In the genomic region with DNA sequence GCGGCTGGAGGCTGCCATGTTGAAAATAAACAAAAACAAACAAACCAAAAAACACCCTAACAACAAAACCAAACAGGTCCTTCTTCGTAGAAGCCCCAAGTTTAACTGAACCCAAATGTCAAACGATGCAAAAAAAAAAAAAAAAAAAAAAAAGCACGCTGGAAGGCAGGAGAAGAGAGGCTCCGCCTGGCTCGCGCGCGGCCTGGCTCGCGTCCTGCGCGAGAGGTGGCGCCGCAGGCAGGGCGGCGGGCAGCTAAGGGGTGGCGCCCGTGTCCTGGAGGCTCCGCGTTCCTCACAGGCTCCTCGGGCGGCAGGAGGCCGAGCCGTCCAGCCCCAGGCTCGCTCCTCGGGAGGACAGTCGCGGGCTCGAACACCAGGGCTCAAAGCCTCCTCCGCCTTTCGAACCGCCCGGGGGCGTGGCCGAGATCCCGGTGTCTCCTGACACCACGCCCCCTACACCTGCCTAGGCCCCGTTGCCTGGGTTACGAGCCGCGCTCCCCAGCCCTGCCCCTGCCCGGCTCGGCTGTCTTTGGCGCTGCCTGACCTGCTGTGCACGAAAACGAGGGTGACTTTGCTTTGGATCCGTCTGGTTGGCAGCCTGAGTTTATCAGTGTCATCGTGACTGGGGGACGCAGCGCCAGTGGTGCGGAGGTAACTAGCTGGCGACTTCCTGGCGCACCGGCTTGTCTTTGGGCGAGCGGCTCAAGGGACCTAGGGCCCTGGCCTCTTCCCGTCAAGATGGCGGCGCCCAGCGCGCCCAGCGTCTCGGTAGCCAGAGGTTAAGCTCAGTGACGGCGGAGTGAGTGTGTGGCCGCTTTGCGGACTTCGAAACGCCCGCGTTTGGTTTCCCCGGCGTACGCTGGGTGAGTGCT, we compare ENCODE assay signal across 8 mouse cellular contexts. TPM values are rescaled to one million over a fixed set of nuclear protein-coding genes. Genes with fewer than 3 reads are reported as not detected.
DNase-seq lines count a peak whose midpoint lies in the region; ATAC-seq and TF ChIP-seq lines count a peak whose summit lies in the region.

Gene Fars2, plus strand, starts transcription at position 270 of the 872 bp plus-strand sequence.
Gene Lyrm4, minus strand, starts transcription at position 384 of the 872 bp plus-strand sequence.

- peaks cover 3% of the 10 kb centered on the region; the same call in 1 of the 2 replicates for H3K36me3 ChIP-seq in E14TG2a.4 (ENCODE audit: insufficient read depth, low read length)
- no peaks in the 10 kb centered on the region for H3K36me3 ChIP-seq in forebrain, embryonic 12.5 days (replicated peaks)
- no peaks in the 10 kb centered on the region for H3K36me3 ChIP-seq in heart, postnatal 0 days (replicated peaks; ENCODE audit: control insufficient read depth, insufficient read depth, low read length)
- no peaks in the 10 kb centered on the region for H3K36me3 ChIP-seq in liver, embryonic 16.5 days (ENCODE audit: control insufficient read depth, insufficient read depth)
- no peaks in the 10 kb centered on the region for H3K36me3 ChIP-seq in neural tube, embryonic 13.5 days
- no peaks in the 10 kb centered on the region for H3K36me3 ChIP-seq in testis, adult 2 months (ENCODE audit: control insufficient read depth, insufficient read depth, low read length)

- peak; percentile 94 for TF ChIP-seq EP300 in heart, postnatal 0 days (IDR thresholded peaks at IDR 0.05; ENCODE audit: low read depth)

- peak; percentile 97 for DNase-seq in c-Kit-positive CD71-positive TER-119-positive erythroid progenitor cells, embryonic 14.5 days (ENCODE audit: low spot score)
- DNase-seq in heart, postnatal 0 days (ENCODE audit: low spot score) = peak; percentile 97
- peak; percentile 98 to 99 for DNase-seq in kidney, postnatal 4 days

- under 1% methylated on average over 74 of the region's 75 CpGs for WGBS in forebrain, embryonic 12.5 days
- WGBS in heart, postnatal 0 days = under 1% methylated on average over 57 of the region's 75 CpGs
- under 1% methylated on average over 70 of the region's 75 CpGs for WGBS in liver, embryonic 16.5 days (ENCODE audit: insufficient replicate concordance)
- under 1% methylated on average over 74 of the region's 75 CpGs for WGBS in neural tube, embryonic 13.5 days

- H3K9ac ChIP-seq in forebrain, embryonic 12.5 days = peak within 1 kb of the TSS; percentile 64
- H3K9ac ChIP-seq in heart, postnatal 0 days (replicated peaks; ENCODE audit: low read depth, low read length) = peak within 1 kb of the TSS; percentile 81
- peak within 1 kb of the TSS; percentile 77 for H3K9ac ChIP-seq in liver, embryonic 16.5 days (ENCODE audit: low read depth, low read length)
- H3K9ac ChIP-seq in neural tube, embryonic 13.5 days = peak within 1 kb of the TSS; percentile 85

- peaks cover 27% of the 10 kb centered on the region for H3K4me1 ChIP-seq in E14TG2a.4 (replicated peaks; ENCODE audit: low read depth, low read length)
- peaks cover 21% of the 10 kb centered on the region for H3K4me1 ChIP-seq in forebrain, embryonic 12.5 days
- H3K4me1 ChIP-seq in heart, postnatal 0 days (ENCODE audit: control insufficient read depth, insufficient read depth) = 0 out of 2 replicates have a peak, but pooled peaks cover 12% of the 10 kb centered on the region
- peaks cover 22% of the 10 kb centered on the region for H3K4me1 ChIP-seq in liver, embryonic 16.5 days (ENCODE audit: control insufficient read depth, low read depth, low read length)
- H3K4me1 ChIP-seq in neural tube, embryonic 13.5 days (replicated peaks) = peaks cover 20% of the 10 kb centered on the region
- peaks cover 4% of the 10 kb centered on the region for H3K4me1 ChIP-seq in testis, adult 2 months (ENCODE audit: control insufficient read depth, insufficient read depth, low read length)

- peak; percentile 72 for TF ChIP-seq POLR2A in testis, adult 2 months (IDR thresholded peaks at IDR 0.05; ENCODE audit: control insufficient read depth, low read depth, low read length)

- no peak for TF ChIP-seq CTCF in E14TG2a.4 (conservative IDR thresholded peaks at IDR 0.05; ENCODE audit: low read length)
- TF ChIP-seq CTCF in heart, postnatal 0 days (IDR thresholded peaks at IDR 0.05; ENCODE audit: low read depth) = peak; percentile 2; the same call in 1 of the 2 replicates
- peak; percentile 5; the same call in 1 of the 2 replicates for TF ChIP-seq CTCF in testis, adult 2 months (IDR thresholded peaks at IDR 0.05; ENCODE audit: control insufficient read depth, insufficient read depth, insufficient replicate concordance, low read depth, low read length)

- peak; percentile 99 for ATAC-seq in forebrain, embryonic 12.5 days (ENCODE audit: low FRiP score)
- ATAC-seq in heart, postnatal 0 days (ENCODE audit: insufficient read depth, low read depth) = peak; percentile 98
- ATAC-seq in liver, embryonic 16.5 days (ENCODE audit: low read depth) = peak; percentile 96
- peak; percentile 99 for ATAC-seq in neural tube, embryonic 13.5 days (ENCODE audit: low read depth)

- H3K4me3 ChIP-seq in E14TG2a.4 (replicated peaks; ENCODE audit: low read length) = peak within 1 kb of the TSS; percentile 95
- peak within 1 kb of the TSS; percentile 66 for H3K4me3 ChIP-seq in forebrain, embryonic 12.5 days (replicated peaks)
- H3K4me3 ChIP-seq in heart, postnatal 0 days (ENCODE audit: low read depth, low read length) = peak within 1 kb of the TSS; percentile 90
- H3K4me3 ChIP-seq in liver, embryonic 16.5 days (ENCODE audit: low read depth, low read length) = peak within 1 kb of the TSS; percentile 89
- H3K4me3 ChIP-seq in neural tube, embryonic 13.5 days = peak within 1 kb of the TSS; percentile 66
- H3K4me3 ChIP-seq in testis, adult 2 months (ENCODE audit: control insufficient read depth, low read depth, low read length) = peak within 1 kb of the TSS; percentile 96

- H3K27ac ChIP-seq in forebrain, embryonic 12.5 days = peak within 1 kb of the TSS; percentile 95
- peak within 1 kb of the TSS; percentile 99 for H3K27ac ChIP-seq in heart, postnatal 0 days (ENCODE audit: low read depth)
- peak within 1 kb of the TSS; percentile 91 for H3K27ac ChIP-seq in liver, embryonic 16.5 days (ENCODE audit: low read length)
- peak within 1 kb of the TSS; percentile 96 for H3K27ac ChIP-seq in neural tube, embryonic 13.5 days (replicated peaks)
- peak within 1 kb of the TSS; percentile 100 for H3K27ac ChIP-seq in testis, adult 2 months (ENCODE audit: control insufficient read depth, insufficient read depth, low read depth, low read length)

- peak within 1 kb of the TSS; percentile 88 for H3K4me2 ChIP-seq in forebrain, embryonic 12.5 days
- H3K4me2 ChIP-seq in heart, postnatal 0 days (ENCODE audit: low read depth, low read length) = peak within 1 kb of the TSS; percentile 87
- peak within 1 kb of the TSS; percentile 93 for H3K4me2 ChIP-seq in liver, embryonic 16.5 days (ENCODE audit: low read depth, low read length)
- peak within 1 kb of the TSS; percentile 94 for H3K4me2 ChIP-seq in neural tube, embryonic 13.5 days

- H3K27me3 ChIP-seq in E14TG2a.4 (ENCODE audit: insufficient read depth, low read length) = no peaks in the 10 kb centered on the region
- H3K27me3 ChIP-seq in forebrain, embryonic 12.5 days = no peaks in the 10 kb centered on the region
- H3K27me3 ChIP-seq in heart, postnatal 0 days (ENCODE audit: control insufficient read depth, insufficient read depth, low read length) = no peaks in the 10 kb centered on the region
- no peaks in the 10 kb centered on the region for H3K27me3 ChIP-seq in liver, embryonic 16.5 days (ENCODE audit: control insufficient read depth, insufficient read depth, low read depth, low read length)
- no peaks in the 10 kb centered on the region for H3K27me3 ChIP-seq in neural tube, embryonic 13.5 days
- H3K27me3 ChIP-seq in testis, adult 2 months (ENCODE audit: control insufficient read depth, insufficient read depth, low read length) = no peaks in the 10 kb centered on the region

- no peaks in the 10 kb centered on the region for H3K9me3 ChIP-seq in E14TG2a.4 (ENCODE audit: low read length)
- no peaks in the 10 kb centered on the region for H3K9me3 ChIP-seq in forebrain, embryonic 12.5 days
- no peaks in the 10 kb centered on the region for H3K9me3 ChIP-seq in heart, postnatal 0 days (replicated peaks; ENCODE audit: control insufficient read depth, low read length)
- no peaks in the 10 kb centered on the region for H3K9me3 ChIP-seq in liver, embryonic 16.5 days (replicated peaks; ENCODE audit: control insufficient read depth, low read length)
- H3K9me3 ChIP-seq in neural tube, embryonic 13.5 days = no peaks in the 10 kb centered on the region

RNA-seq across cellular contexts. Expression of gene Fars2, which starts in this region (rescaled TPM):
- 29.5 and 30.0 TPM in 2 replicates for polyA plus RNA-seq in forebrain, embryonic 12.5 days (2016; fragmentation: Nextera tagmentation; extraction: Ambion mirVana)
- 54.8 and 96.9 TPM in 2 replicates for total RNA-seq in heart, postnatal 0 days (2014; rRNA removed; ENCODE audit: low replicate concordance)
- 77.0 and 78.9 TPM in 2 replicates for polyA plus RNA-seq in heart, postnatal 0 days (2015; fragmentation: Nextera tagmentation; extraction: Ambion mirVana)
- polyA plus RNA-seq in liver, embryonic 16.5 days (2015; fragmentation: Nextera tagmentation; extraction: Ambion mirVana) = 26.0 and 26.8 TPM in 2 replicates
- polyA plus RNA-seq in neural tube, embryonic 13.5 days (2015; fragmentation: Nextera tagmentation; extraction: Ambion mirVana) = 28.9 and 33.7 TPM in 2 replicates
- 123 and 131 TPM in 2 replicates for polyA plus RNA-seq in testis, adult 2 months (2012; rRNA removed)

RNA-seq across cellular contexts. Expression of gene Lyrm4, which starts in this region (rescaled TPM):
- 20.3 and 23.6 TPM in 2 replicates for polyA plus RNA-seq in forebrain, embryonic 12.5 days (2016; fragmentation: Nextera tagmentation; extraction: Ambion mirVana)
- total RNA-seq in heart, postnatal 0 days (2014; rRNA removed; ENCODE audit: low replicate concordance) = 7.7 and 10.9 TPM in 2 replicates
- polyA plus RNA-seq in heart, postnatal 0 days (2015; fragmentation: Nextera tagmentation; extraction: Ambion mirVana) = 29.9 and 34.6 TPM in 2 replicates
- 16.9 and 17.1 TPM in 2 replicates for polyA plus RNA-seq in liver, embryonic 16.5 days (2015; fragmentation: Nextera tagmentation; extraction: Ambion mirVana)
- 32.4 and 40.1 TPM in 2 replicates for polyA plus RNA-seq in neural tube, embryonic 13.5 days (2015; fragmentation: Nextera tagmentation; extraction: Ambion mirVana)
- polyA plus RNA-seq in testis, adult 2 months (2012; rRNA removed) = 2.8 and 3.0 TPM in 2 replicates

Comparison
In these comparisons a context has a peak if more than half of its experiments do, and no peak if none do; other contexts are left out.
1. Peak in every context shown above with its lines: DNase-seq, ATAC-seq, H3K4me3 ChIP-seq and H3K27ac ChIP-seq.